12 mouse cellular contexts compared by ENCODE assay signal in genomic region chr6:121087127-121087526, GRCm38 (mm10). TPM values are rescaled to one million over a fixed set of nuclear protein-coding genes. Genes with fewer than 3 reads are reported as not detected.
DNase-seq lines count a peak whose midpoint lies in the region; ATAC-seq and TF ChIP-seq lines count a peak whose summit lies in the region.
"Had no signal": no experiment of that assay in that cellular context is flagged by ENCODE, and none has a peak within 500 bp of the region (broad histone marks: within the 10 kb centered on the region; RNA-seq: fewer than 3 reads in every experiment).

No protein-coding gene starts in this region.

- WGBS in forebrain, embryonic 10.5 days: 79% methylated on average over 10 of the region's 10 CpGs
- 83% methylated on average over 10 of the region's 10 CpGs for WGBS in forebrain, embryonic 14.5 days
- WGBS in hindbrain, postnatal 0 days: 78% methylated on average over 10 of the region's 10 CpGs
- 83% methylated on average over 10 of the region's 10 CpGs for WGBS in hindbrain, embryonic 11.5 days
- WGBS in lung, postnatal 0 days: 55% methylated on average over 10 of the region's 10 CpGs
- WGBS in stomach, embryonic 16.5 days: 59% methylated on average over 10 of the region's 10 CpGs

- no peak for ATAC-seq in forebrain, embryonic 14.5 days
- no peak for ATAC-seq in hindbrain, postnatal 0 days
- ATAC-seq in hindbrain, embryonic 11.5 days (ENCODE audit: low FRiP score): no peak
- ATAC-seq in lung, postnatal 0 days: peak; percentile 9; the same call in 1 of the 2 replicates
- no peak for ATAC-seq in stomach, embryonic 16.5 days (ENCODE audit: insufficient read depth, low FRiP score)
- ATAC-seq: forebrain, embryonic 15.5 days had no signal

- no peak for TF ChIP-seq EP300 in lung, postnatal 0 days (IDR thresholded peaks at IDR 0.05)

- peaks cover 47% of the 10 kb centered on the region for H3K4me1 ChIP-seq in forebrain, embryonic 10.5 days
- no peaks in the 10 kb centered on the region for H3K4me1 ChIP-seq in forebrain, embryonic 14.5 days (ENCODE audit: control insufficient read depth, insufficient read depth, low read length)
- H3K4me1 ChIP-seq in hindbrain, postnatal 0 days (ENCODE audit: insufficient read depth, low read length): peaks cover 9% of the 10 kb centered on the region; the same call in 1 of the 2 replicates
- H3K4me1 ChIP-seq in hindbrain, embryonic 11.5 days (replicated peaks; ENCODE audit: control insufficient read depth, insufficient read depth, low read length): no peaks in the 10 kb centered on the region; the same call in 1 of the 2 replicates
- H3K4me1 ChIP-seq in lung, postnatal 0 days (ENCODE audit: insufficient read depth, low read depth, low read length): peaks cover 21% of the 10 kb centered on the region; the same call in 1 of the 2 replicates
- H3K4me1 ChIP-seq in stomach, embryonic 16.5 days (ENCODE audit: control insufficient read depth, insufficient read depth, low read length): peaks cover 20% of the 10 kb centered on the region

- no peak overlapping the region for H3K4me3 ChIP-seq in forebrain, embryonic 10.5 days
- H3K4me3 ChIP-seq in forebrain, embryonic 14.5 days (ENCODE audit: low read depth, low read length): no peak overlapping the region
- H3K4me3 ChIP-seq in hindbrain, postnatal 0 days (ENCODE audit: low read length): no peak overlapping the region
- H3K4me3 ChIP-seq in hindbrain, embryonic 11.5 days (ENCODE audit: low read depth, low read length): no peak overlapping the region
- H3K4me3 ChIP-seq in lung, postnatal 0 days (ENCODE audit: low read depth, low read length): no peak overlapping the region
- H3K4me3 ChIP-seq in stomach, embryonic 16.5 days (replicated peaks; ENCODE audit: low read length): no peak overlapping the region
- H3K4me3 ChIP-seq: forebrain, embryonic 15.5 days; intestine, embryonic 15.5 days had no signal

- no peaks in the 10 kb centered on the region for H3K27me3 ChIP-seq in forebrain, embryonic 10.5 days (ENCODE audit: poor library complexity, severe bottlenecking)
- no peaks in the 10 kb centered on the region for H3K27me3 ChIP-seq in forebrain, embryonic 14.5 days (replicated peaks; ENCODE audit: control insufficient read depth, insufficient read depth, low read length)
- H3K27me3 ChIP-seq in hindbrain, postnatal 0 days (ENCODE audit: insufficient read depth, low read length): no peaks in the 10 kb centered on the region
- H3K27me3 ChIP-seq in hindbrain, embryonic 11.5 days (ENCODE audit: control insufficient read depth, insufficient read depth, low read length): no peaks in the 10 kb centered on the region
- no peaks in the 10 kb centered on the region for H3K27me3 ChIP-seq in lung, postnatal 0 days (replicated peaks; ENCODE audit: insufficient read depth, low read length)
- no peaks in the 10 kb centered on the region for H3K27me3 ChIP-seq in stomach, embryonic 16.5 days (ENCODE audit: control insufficient read depth, insufficient read depth, low read length)
- H3K27me3 ChIP-seq: forebrain, embryonic 15.5 days; intestine, embryonic 15.5 days had no signal

- 0 out of 2 replicates have a peak overlapping the region, but pooled peaks have one; percentile 35 for H3K27ac ChIP-seq in forebrain, embryonic 10.5 days
- H3K27ac ChIP-seq in forebrain, embryonic 14.5 days (ENCODE audit: low read depth, low read length): no peak overlapping the region
- peak overlapping the region; percentile 29; the same call in 1 of the 2 replicates for H3K27ac ChIP-seq in hindbrain, postnatal 0 days
- H3K27ac ChIP-seq in hindbrain, embryonic 11.5 days (ENCODE audit: low read depth, low read length): no peak overlapping the region
- H3K27ac ChIP-seq in lung, postnatal 0 days (ENCODE audit: low read length): peak overlapping the region; percentile 57; the same call in 1 of the 2 replicates
- peak overlapping the region; percentile 6 for H3K27ac ChIP-seq in stomach, embryonic 16.5 days (ENCODE audit: low read length)
- H3K27ac ChIP-seq: forebrain, embryonic 15.5 days; intestine, embryonic 15.5 days had no signal

- TF ChIP-seq CTCF in hindbrain, postnatal 0 days (IDR thresholded peaks at IDR 0.05; ENCODE audit: low read depth): no peak
- no peak for TF ChIP-seq CTCF in lung, postnatal 0 days (IDR thresholded peaks at IDR 0.05)

- peaks cover 26% of the 10 kb centered on the region for H3K36me3 ChIP-seq in forebrain, embryonic 10.5 days (replicated peaks)
- H3K36me3 ChIP-seq in forebrain, embryonic 14.5 days (ENCODE audit: control insufficient read depth, insufficient read depth, low read length): 0 out of 2 replicates have a peak, but pooled peaks cover 2% of the 10 kb centered on the region
- H3K36me3 ChIP-seq in hindbrain, postnatal 0 days (ENCODE audit: insufficient read depth, low read length): no peaks in the 10 kb centered on the region
- H3K36me3 ChIP-seq in hindbrain, embryonic 11.5 days (ENCODE audit: control insufficient read depth, insufficient read depth, low read length): no peaks in the 10 kb centered on the region
- H3K36me3 ChIP-seq in lung, postnatal 0 days (ENCODE audit: insufficient read depth, low read length): no peaks in the 10 kb centered on the region
- H3K36me3 ChIP-seq in stomach, embryonic 16.5 days (ENCODE audit: control insufficient read depth, insufficient read depth, low read length): no peaks in the 10 kb centered on the region
- H3K36me3 ChIP-seq: forebrain, embryonic 15.5 days; intestine, embryonic 15.5 days had no signal

- DNase-seq in forebrain, embryonic 10.5 days (ENCODE audit: extremely low spot score, low spot score): no peak
- no peak for DNase-seq in forebrain, embryonic 14.5 days (ENCODE audit: low spot score)
- DNase-seq in hindbrain, postnatal 0 days (ENCODE audit: low spot score): no peak
- no peak for DNase-seq in hindbrain, embryonic 11.5 days (ENCODE audit: low spot score)
- no peak for DNase-seq in lung, postnatal 0 days (ENCODE audit: low spot score)
- no peak for DNase-seq in lung, postnatal 14 days
- DNase-seq in spleen, adult 12 weeks (ENCODE audit: low spot score): no peak
- DNase-seq: layer of hippocampus, adult 9-11 months; spleen, adult 18-20 months had no signal

- H3K9ac ChIP-seq in forebrain, embryonic 14.5 days (ENCODE audit: low read length): no peak overlapping the region
- no peak overlapping the region for H3K9ac ChIP-seq in hindbrain, postnatal 0 days (replicated peaks; ENCODE audit: low read length)
- H3K9ac ChIP-seq in hindbrain, embryonic 11.5 days (ENCODE audit: low read depth, low read length): no peak overlapping the region
- H3K9ac ChIP-seq in lung, postnatal 0 days (replicated peaks; ENCODE audit: low read depth): no peak overlapping the region
- 0 out of 2 replicates have a peak overlapping the region, but pooled peaks have one; percentile 2 for H3K9ac ChIP-seq in stomach, embryonic 16.5 days (ENCODE audit: low read length)
- H3K9ac ChIP-seq: forebrain, embryonic 15.5 days; intestine, embryonic 15.5 days had no signal

- peaks cover 9% of the 10 kb centered on the region; the same call in 1 of the 2 replicates for H3K9me3 ChIP-seq in forebrain, embryonic 10.5 days
- H3K9me3 ChIP-seq in forebrain, embryonic 14.5 days (replicated peaks; ENCODE audit: control insufficient read depth, low read length): no peaks in the 10 kb centered on the region
- no peaks in the 10 kb centered on the region for H3K9me3 ChIP-seq in hindbrain, postnatal 0 days (ENCODE audit: low read length)
- no peaks in the 10 kb centered on the region for H3K9me3 ChIP-seq in hindbrain, embryonic 11.5 days (ENCODE audit: control insufficient read depth, low read length)
- no peaks in the 10 kb centered on the region for H3K9me3 ChIP-seq in lung, postnatal 0 days (ENCODE audit: low read length)
- H3K9me3 ChIP-seq in stomach, embryonic 16.5 days (replicated peaks; ENCODE audit: control insufficient read depth, low read length): no peaks in the 10 kb centered on the region
- H3K9me3 ChIP-seq: forebrain, embryonic 15.5 days; intestine, embryonic 15.5 days had no signal

- no peak overlapping the region for H3K4me2 ChIP-seq in forebrain, embryonic 14.5 days (ENCODE audit: low read length)
- H3K4me2 ChIP-seq in hindbrain, postnatal 0 days (ENCODE audit: low read depth, low read length): no peak overlapping the region
- no peak overlapping the region for H3K4me2 ChIP-seq in hindbrain, embryonic 11.5 days (replicated peaks; ENCODE audit: low read depth, low read length)
- no peak overlapping the region for H3K4me2 ChIP-seq in lung, postnatal 0 days (replicated peaks; ENCODE audit: low read depth, low read length)
- no peak overlapping the region for H3K4me2 ChIP-seq in stomach, embryonic 16.5 days (ENCODE audit: low read depth, low read length)
- H3K4me2 ChIP-seq: forebrain, embryonic 15.5 days; intestine, embryonic 15.5 days had no signal

RNA-seq across cellular contexts. Expression of gene Mical3, which starts 43.7 kb away (rescaled TPM):
- polyA plus RNA-seq in forebrain, embryonic 10.5 days (2016; fragmentation: Nextera tagmentation; extraction: Ambion mirVana): 8.4 and 9.0 TPM in 2 replicates
- 19.4 and 34.0 TPM in 2 replicates for polyA plus RNA-seq in forebrain, embryonic 14.5 days (2014; fragmentation: Nextera tagmentation; extraction: Ambion mirVana)
- 60.2 and 66.9 TPM in 2 replicates for total RNA-seq in hindbrain, postnatal 0 days (2014; rRNA removed)
- polyA plus RNA-seq in hindbrain, postnatal 0 days (2015; fragmentation: Nextera tagmentation; extraction: Ambion mirVana): 19.3 and 19.8 TPM in 2 replicates
- 17.1 and 27.4 TPM in 2 replicates for polyA plus RNA-seq in hindbrain, embryonic 11.5 days (2014; fragmentation: Nextera tagmentation; extraction: Ambion mirVana)
- polyA plus RNA-seq in lung, postnatal 0 days (2015; fragmentation: Nextera tagmentation; extraction: Ambion mirVana): 12.6 and 12.8 TPM in 2 replicates
- polyA plus RNA-seq in stomach, embryonic 16.5 days (2015; fragmentation: Nextera tagmentation; extraction: Ambion mirVana): 8.9 and 11.5 TPM in 2 replicates

Comparison
In these comparisons a context has a peak if more than half of its experiments do, and no peak if none do; other contexts are left out.
1. H3K27ac ChIP-seq: peak in forebrain, embryonic 10.5 days (single experiment), hindbrain, postnatal 0 days (single experiment), lung, postnatal 0 days (single experiment) and stomach, embryonic 16.5 days (single experiment); none in forebrain, embryonic 14.5 days (single experiment) and hindbrain, embryonic 11.5 days (single experiment).